Mouse (Mus musculus): Measurements from ENCODE around the gene Cux1. TPM values are rescaled to one million over a fixed set of nuclear protein-coding genes. Genes with fewer than 3 reads are reported as not detected.

The Cux1 gene
- total RNA-seq, 4 experiments from 2014 or later, result 88.2 to 135 (median 105) TPM

DNA sequence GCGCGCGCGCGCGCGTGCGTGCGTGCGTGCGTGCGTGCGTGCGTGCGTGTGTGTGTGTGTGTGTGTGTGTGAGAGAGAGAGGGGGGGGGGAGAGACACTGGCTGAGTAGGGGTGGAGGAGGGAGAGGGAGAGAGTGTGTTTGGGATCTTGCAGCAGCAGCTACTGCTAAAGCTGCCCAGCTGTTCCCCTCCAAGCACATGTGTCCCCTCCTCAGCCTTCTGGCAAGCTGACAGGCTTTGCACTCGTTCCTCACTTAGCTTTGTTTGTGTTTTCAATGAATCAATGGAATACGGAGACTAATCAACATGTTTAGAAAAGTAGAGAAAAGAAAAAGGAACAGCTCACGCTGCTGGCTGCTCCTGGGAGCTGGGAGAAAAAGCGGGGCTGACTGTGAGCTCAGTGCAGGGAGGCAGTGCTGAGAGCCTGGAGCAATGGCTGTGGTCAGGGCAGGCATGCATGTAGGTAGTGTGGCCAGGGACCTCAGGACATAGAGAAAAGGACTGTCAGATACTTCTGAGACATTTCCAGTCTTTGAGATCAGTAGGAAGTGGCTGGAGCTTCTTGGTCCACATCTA is 263.8 kb downstream of the Cux1 start:
- DNase-seq, result no peak

DNA sequence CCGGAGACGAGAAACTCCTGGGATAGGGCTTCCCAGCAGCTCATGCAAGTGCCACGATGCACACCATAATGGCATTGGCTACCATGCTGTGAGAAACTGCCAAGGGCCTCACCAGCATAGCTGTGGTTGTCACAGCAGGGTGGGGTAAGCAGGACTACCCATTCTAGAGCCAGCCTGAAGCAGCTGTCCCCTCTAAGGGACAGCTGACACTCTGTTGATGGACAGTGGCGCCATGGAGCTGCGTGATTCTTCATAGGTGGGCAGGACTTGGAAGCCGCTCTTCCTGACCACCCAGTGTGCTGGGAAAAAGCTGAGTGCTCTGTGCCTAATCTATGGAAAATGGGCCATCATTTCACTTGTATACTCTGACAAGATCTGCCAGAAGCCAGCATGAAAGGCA is 266.4 kb downstream of the Cux1 start:
- DNase-seq, result no peak

DNA sequence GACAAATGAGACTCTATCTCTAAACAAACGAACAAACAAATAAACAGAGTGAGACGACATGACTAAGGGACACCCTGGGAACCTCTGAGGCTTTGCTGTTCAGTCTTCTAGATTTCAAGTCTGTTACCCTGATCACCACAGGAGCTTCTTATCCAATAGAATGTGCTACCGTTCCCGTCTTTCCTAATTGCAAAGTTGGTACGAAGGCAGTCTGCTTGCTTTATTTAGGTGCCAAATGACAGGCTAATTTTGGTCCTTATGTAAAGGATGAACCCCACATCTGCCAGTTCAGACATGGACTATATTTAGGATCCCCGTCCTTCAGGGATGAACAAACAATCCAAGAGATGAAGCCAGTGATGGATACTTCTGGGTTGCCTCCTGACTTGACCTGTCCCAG is 269.6 kb downstream of the Cux1 start:
- DNase-seq, result no peak

DNA sequence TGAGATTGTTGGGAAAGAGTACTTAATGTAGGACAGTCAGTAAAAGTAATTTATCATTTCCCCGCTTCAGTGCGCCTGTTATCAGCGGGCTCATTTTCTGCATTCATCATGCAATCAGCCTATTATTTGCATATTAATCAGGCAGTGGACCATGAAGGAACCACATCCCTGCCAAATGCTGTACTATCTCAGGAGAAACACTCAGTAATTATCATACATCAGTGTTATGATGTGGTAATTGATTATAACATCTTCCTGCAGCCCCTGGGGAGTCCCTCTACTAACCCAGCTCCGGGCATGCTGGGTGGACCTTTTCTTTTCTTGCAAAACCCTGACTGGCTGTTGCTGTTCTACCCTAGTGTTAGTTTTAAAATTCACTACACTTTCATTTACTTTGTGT is 270.4 kb downstream of the Cux1 start:
- no peak for DNase-seq

DNA sequence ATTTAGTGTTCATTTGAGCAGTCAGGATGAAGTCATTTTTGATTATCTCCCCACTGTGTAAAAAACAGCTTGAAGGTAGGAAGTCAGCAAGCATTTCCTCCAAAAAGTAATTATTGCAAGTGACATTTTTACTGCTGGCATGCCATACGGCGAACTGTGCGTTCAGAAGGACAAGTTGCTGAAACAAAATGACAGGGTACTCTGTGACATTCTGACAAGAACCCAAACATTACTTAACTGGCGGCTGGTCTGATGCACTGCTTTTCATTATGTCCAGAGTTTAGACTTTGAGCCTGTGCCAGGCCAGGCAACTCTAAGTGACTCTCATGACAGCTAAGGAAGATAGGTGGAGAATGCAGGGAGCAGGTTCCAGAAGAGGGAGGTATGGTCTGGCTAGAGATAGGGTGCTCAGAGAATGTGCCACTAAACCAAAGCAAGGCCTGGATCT is 274.3 kb downstream of the Cux1 start:
- DNase-seq, result no peak

DNA sequence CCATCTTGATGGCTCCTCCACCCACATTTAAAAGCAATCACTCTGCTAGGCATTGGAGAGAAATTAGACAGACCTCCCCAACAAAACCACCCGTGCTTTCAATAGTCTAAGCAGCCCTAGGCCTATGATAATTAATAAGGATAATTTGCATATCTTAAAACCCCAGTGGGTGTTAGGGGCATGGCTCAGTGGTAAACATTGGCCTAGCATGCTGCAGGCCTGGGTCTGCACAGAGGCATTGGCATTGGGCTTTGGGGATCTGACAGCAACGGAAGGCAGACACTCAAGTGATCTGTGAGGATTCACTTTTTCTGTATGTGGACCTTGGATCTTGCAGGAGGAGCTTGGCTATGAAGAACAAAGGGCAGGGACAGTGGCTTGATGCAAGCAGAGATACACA is 274.9 kb downstream of the Cux1 start:
- DNase-seq, result no peak

DNA sequence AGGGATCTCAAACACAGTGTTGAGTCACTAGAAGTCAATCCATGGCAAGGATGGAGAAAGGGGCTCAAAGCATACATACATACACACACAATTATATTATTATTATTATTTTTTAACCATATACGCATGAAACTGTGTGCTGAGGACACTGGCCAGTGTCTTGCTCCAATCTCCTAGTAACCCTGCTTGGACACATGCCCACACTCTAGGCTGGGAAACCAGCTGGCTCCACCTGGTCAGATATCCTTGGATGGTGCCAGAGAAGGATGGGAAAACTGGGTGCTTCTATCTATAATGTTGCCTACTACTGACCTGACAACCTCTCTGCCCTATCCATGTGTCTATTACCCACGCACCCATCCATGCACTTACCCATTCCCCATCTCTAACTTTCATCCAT is 275.7 kb downstream of the Cux1 start:
- DNase-seq, result no peak

DNA sequence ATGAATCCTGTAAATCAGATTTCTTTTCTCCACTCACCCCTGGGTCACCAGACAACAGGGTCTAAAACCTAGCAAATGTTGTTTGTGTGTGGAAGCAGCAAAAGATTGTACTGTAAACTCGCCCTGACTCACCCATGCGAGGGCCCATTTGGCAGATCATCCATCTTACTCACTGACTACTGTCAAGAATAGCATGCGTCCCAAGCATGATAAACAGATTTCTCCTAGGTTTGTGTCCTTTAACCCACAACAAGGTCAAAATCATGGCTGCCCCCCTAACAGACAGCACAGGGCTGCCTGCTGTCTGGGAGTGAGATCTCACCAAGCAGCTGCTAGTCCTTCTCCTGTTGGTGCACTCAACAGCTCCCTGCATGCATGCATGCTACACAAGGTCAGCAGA is 277.5 kb downstream of the Cux1 start:
- no peak for DNase-seq

DNA sequence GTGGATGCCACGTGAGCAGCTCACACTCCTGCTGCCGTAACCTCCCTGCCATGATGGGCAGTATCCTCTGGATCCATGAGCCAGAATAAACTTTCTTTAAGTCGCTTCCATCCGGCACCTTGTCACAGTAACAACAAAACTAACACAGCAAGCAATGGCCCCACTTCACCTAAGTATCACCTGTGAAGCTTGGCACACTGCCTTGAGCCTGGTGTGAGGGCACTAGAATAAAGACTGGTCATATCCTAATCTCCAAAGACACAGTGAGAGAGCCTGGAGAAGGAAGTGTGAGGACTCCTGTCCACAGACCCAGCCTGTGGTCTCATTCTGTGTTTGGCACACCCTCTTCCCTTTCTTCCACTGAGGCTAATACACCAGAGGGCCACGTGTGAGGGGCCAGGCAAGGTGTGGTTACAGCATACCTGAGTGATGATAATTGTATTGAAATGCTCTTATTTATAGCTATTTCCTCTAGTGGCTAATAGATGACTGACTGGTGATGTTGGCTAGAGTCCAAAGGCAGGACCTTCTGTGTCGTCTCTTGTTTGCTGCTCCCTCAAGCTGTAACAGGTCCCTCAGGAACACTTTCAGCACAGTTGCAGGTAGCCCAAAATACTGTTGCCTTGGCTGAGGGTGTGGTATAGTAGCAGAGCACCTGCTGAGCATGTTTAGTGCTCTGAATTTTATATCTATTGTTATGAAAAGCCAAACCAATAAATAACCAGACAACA is 278.8 kb downstream of the Cux1 start:
- no peak for DNase-seq

DNA sequence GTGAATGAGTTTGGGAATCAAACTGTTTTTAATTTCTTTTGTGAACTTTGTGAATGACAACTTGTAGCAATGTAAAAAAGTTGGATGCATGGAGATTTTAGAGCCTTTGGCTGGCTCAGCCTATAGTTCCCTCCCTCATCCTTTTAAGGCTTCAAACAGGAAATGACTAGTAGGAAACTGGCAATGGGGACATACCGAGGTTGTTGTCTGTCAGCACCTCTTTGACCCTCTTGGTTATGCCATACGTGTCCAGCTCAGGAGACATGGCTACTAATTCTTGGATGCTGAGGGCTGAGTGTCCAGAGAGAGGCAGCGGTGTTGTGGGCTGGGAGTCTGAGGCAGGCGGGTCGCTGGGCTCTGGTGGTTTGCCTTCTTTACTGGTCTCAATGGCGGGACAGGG is 280.7 kb downstream of the Cux1 start:
- no peak for DNase-seq

DNA sequence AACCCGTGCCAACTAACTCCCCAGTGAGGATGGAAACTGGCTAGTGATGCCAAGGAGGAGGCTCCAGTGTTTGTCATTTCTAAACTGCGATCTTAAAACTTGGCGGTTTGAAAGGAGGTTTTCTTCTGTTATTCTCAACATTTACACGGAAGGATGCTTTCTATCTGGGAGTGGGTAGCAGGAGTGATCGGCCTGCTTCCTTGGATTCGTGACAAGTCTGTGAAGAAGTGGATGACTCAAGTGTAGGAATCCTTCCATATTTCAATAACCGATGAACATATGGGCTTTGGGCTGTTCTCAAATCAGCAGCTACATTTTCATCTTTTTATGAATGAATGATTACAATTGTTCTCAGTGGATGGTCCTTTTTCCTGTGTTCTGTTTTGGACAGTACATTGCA is 282.2 kb downstream of the Cux1 start:
- no peak for DNase-seq

DNA sequence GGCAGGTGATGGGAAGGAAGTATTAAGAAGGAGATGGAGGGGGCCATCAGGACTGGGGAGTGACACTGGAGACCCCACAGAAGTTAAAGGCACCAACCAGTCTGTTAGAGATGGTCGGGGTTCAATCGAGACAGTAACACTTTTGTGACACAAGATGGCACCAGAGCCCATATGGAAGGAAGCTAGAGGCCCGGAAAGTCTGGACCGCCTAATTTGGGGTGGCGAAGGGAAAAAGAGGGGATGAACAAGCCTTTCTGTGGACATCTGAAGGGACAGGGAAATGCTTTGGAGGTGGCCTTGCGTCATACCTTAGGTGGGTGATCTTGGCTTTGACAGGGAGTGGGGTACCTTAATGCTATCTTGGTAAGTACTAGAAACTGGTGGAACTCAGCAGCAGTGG is 285.9 kb downstream of the Cux1 start:
- DNase-seq, result no peak

DNA sequence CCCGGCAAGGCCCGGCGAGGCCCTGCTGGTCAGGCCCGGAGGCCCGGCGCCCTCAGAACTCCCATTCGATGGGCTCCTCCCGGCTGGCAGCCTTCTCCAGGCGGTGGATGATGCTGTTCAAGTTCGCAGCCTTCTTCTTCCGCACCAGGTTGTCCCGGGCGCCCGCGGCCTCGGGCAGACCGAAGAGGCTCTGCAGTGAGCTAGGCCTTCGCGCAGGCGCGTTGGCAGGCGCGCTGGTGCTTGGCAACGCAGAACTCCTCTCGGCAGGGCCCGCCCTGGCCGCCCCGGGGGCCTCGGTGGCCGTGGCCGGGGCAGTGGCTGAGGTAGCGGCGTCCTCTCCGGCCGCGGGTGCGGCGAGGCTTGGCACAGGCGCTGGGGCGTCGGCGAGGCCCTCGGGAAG is 292.6 kb downstream of the Cux1 start:
- DNase-seq, result no peak

DNA sequence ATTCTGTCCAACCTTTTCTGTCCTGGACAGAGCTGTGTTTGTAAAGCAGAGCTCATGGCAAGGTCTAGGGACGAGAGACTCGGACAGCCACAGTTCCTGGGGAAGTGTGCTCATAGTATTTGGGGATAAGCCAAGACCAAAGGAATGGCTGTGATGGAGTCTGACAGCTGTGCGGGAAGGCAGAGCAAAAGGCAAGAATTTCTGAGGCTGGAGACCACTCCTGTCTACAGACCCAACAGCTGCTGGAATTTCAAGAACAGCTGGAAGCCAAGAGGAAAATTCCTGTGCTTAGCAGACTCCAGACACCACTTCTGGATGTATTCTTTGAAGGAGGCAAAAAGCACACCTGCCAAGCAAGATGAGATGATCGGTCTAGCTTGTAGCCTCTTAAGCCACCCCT is 297.4 kb downstream of the Cux1 start:
- no peak for DNase-seq

DNA sequence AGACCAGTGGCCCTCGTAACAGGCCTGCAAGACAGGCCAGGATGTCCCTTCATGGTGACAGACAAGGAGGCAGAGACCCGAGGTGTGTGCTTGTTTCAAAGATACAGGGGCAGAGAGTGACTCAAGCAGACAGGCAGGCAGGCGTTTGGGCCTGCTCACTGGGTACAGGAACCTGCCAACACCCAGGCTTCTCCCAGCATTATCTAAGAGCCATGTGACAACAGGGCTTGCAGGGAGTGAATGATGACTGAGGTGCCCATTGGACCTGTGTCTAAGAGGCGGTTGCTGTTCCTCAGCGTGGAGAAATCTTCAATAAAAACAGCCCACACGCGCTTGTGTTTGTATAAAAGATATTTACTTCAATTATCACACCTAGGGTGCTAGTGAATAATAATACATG is 301.2 kb downstream of the Cux1 start:
- no peak for DNase-seq

DNA sequence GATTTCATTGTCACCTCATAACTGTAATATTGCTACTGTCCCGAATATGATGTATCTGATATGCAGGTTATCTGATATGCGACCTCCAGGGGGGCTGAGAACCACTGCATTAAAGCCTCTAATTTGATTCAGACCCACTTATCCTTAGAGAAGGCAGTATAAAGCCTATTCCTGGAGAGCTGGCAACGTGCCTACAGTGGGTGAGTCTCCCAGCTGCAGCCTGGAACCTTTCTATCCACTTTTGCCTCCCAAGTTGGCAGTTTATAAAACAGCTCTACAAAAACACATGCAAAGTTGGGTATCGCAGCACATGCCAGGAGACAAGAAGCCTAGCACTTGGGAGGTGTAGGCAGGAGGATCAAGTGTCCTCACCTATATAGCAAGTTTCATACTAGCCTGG is 303.9 kb downstream of the Cux1 start:
- DNase-seq, result no peak

DNA sequence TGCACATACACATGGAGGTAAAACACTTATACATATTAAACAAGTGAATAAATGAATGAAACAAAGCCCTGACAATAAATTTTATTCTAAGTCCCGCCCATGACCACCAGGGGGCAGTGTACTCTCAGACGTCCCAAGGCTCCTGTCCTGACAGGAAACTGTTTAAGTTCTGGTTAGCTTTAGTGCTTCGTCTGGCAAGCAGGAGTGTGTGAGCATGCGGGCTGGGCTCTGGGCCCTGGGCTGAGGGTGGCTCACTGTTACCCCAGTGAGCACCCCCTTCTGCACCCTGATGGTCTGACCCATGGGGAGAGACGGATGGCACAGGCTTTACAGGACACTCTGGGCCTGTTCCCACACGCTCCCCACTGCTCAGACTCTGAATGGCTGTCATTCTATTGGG is 308.4 kb downstream of the Cux1 start:
- DNase-seq, result no peak

DNA sequence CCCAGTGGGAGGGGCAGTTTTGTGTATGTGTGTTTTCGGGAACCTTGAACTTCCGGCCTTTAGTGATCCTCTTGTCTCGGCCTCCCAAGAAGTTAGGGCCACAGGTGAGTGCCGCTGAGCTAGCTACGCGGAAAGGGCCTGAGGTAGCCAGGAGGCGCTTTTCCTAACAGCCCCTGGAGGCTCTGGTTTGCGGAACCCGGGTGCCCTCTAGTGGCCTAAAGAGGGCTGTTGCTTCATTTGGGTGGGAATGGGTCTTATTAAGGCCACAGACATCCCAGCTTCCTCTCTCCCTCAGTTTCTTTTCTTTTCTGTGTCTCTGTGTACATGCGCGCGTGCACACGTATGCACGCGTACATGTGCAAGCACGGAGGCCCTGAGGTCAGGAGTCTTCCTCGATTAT is 314.4 kb downstream of the Cux1 start:
- DNase-seq, result peak; percentile 50

DNA sequence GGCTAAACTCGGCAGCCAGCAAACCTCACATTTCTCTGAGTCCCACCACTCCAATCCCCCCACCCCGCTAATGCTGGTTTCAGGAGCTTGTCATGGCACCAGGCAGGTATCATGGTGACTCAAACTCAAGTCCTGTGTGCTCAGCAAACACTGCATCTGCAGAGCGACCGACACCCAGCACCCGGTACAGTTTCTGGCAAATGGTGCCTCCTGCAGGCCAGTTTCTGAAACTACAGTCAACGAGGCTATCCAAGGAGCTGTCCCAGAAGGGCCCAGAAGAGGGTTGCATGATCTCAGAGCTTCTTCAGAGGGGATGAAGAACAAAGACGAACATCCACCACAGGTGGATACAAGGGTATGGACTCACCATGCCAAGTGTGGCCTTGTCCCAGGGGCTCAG is 316.3 kb downstream of the Cux1 start:
- DNase-seq, result no peak

DNA sequence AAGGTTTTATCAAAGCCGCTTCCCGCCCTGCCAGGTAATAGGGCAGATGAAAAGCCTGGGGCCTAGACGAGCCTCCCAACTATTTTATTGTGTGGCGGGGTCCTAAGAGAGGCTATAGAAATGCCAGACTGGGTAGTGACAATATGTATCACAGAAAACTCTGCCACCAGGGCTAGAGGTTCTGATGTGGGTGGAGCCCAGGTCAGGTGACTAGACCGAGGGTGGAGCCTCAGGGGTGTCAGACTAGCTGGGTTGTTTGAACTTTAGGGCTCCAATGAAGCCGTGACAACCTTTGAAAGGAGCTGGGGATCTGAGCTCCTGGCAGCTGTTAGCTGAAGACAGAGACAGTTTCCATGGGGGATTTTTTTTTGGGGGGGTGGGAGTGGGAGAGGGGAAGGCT is 318.8 kb downstream of the Cux1 start:
- DNase-seq, result no peak

DNA sequence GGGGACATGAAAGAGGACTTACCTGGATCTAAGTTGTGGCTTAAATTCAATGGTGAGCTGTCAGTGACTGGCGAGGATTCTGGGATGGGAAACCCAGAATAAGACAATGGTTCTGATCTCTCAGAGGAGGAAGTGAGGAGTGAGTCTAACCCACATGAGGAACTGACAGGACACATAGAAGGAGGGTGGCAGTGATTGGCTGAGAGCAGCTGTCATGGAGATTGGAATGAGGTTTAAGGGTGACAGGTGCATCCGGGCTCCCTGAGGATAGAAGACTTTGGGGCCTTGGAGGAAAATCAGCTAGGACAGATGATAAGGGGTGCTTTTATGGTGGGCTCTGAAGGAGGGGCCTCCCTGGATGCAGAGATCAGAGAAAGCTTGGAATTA is 320.8 kb downstream of the Cux1 start, which contains the start of gene Sh2b2:
Gene Sh2b2 (minus strand): TSS at position 105 of the 387 bp plus-strand sequence.
- DNase-seq, result no peak

DNA sequence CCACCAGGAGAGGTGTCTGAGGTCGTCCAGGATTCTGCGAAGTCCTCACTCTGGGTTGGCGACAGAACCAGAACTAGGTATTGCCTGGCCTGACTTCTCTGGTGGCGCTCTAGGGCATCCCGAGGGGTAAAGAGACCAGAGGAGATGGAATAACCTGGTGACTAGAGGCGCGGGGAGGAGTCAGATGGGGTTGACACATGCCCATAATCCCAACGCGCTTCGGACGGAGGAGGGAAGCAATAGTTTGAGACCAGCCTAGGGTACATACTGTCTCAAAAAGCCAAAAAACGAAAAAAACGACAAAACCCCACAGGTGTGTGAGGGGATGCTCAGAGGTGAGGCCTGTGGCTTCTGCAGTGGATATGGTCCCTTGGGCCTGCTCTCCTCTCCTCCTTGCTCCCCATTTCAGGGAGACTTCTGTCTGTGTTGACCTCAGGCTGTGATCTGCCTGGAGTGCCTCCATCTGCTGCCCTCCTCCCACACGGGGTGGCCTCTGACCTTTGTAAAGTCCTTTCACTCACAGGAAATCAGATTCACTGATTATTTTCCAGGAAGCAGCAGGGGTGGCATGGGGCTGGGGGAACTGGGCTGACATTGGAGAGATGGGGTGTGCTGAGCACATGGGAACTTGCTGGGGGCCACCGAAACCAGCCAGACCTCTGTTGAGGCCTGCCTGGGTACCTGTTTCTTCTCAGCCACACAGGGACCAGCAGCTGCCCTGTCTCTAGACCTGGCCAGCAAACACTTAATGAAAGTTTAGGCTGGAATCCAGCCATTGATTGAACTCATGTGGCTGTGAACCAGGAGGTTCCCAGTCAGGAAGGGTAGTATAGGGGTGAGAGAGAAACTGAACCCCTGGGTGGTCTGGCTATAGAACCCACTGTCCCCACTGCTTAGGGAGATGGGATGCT is 321.5 kb downstream of the Cux1 start:
- no peak for DNase-seq

DNA sequence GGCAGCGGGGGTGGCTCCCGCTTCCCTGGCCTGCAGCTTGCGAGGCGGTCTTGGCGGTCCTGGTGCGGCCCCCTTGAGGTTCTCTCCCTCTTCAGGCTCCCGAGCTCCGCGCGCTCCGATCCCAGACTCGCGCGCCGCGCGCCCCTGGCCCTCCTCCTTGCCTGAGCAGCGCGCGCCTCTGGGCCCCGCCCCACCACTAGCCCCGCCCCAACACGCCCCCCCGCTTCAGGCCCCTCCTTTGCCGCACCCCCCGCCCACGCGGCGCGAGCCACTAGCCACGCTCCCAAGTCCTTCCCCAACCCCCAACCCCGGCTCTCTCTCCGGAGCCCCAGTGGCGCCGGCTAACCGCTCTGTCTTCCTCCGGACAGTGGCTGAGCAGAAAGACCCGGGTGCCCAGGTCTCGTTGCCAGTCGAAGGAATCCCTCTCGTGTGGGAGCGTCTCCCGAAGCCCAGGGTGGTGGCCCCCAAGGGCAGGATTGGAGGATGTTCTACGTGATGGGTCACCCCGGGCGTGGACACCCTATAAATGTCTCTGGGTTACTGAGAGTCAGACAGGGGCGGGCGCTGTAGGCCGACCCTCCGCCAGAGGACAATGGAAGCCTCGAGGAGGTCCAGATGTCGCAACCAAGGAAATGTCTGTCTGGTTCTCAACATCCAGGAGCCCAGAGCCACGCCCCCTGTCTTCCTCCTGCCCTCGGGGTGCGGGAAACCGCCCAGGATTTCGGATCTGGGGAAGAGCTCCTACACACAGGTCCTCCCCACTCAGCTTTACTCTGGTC is 322.3 kb downstream of the Cux1 start:
- peak; percentile 67 for DNase-seq
